Mouse (Mus musculus) monocyte, adult 2 months (primary cell): ENCODE measurements around the gene Upp2.

Experiments used
- DNase-seq, 2 experiments: peaks; one replicate each; pipeline ENCODE4 v3.0.0; 2022; ENCODE audit warnings: low spot score in 2 of 2, low read depth in 1 of 2

Gene Upp2

GRCm38 (mm10) chr2:58748296-58748695 is 181.2 kb downstream of the Upp2 start:
- DNase-seq, result no peak

GRCm38 (mm10) chr2:58752891-58753290 is 185.8 kb downstream of the Upp2 start:
- no peak for DNase-seq

DNA sequence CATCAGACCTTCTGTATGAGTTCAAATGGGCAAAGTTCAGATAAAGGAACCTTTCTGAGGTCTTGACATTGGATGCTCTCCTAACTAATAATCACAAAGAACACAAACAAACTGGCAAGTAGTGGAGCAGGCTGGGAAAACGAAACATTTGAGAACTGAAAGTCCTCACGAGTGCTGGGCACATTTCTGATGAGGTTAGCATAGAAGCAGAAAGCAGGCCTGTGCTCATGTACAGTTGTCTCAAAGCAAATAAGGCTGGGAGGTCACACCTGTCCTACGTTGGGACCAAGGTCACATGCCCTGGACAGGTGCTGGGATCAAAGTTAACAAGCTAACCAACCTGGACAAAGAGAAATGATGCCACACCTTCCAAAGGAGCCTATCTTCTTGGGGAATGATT is 187.6 kb downstream of the Upp2 start:
- no peak for DNase-seq

DNA sequence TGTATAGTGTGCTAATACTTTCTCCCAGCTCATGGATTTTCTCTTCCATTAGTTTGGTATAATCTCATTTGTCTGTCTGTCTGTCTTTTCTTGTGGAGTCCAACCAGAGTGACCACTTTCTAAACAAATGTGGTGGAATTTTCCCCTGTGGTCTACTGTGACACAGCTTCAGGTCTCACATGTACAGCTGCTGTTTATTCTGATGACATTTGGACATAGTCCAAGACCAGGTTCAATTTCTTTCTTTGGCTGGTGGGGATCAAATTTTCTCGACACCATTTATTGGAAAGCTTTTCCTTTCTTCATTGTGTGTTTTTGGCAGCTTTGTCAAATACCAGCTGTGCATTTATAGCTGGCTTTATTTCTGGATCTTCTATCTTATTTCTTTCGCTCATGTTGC is 191.0 kb downstream of the Upp2 start:
- DNase-seq, result no peak

- DNase-seq, result no peak
Measured at GRCm38 (mm10) chr2:58759676-58760075, 192.6 kb downstream of the Upp2 start.

DNA sequence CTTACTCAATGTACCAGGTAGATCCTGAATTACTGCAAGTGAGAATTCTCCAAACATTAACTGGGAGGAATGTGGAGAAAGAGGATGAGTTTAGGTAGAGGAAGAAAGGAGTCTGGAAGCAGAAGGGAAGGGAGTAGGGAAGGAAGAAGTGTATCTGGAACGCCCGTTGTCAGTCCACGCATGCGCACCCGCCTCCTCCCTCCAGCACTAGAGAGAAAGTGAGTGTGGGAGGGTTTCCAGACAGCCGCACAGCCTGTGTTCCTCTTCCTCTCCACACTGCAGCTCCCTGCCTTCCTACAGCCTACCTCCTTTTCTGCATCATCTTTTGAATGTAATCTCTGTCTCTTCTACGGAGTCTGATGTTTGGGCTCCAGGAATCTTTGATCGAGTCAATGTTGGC is 198.0 kb downstream of the Upp2 start:
- DNase-seq, result no peak

- no peak for DNase-seq
Measured at GRCm38 (mm10) chr2:58773833-58774232, 206.7 kb downstream of the Upp2 start.

GRCm38 (mm10) chr2:58778986-58779495 is 211.9 kb downstream of the Upp2 start:
- DNase-seq, result no peak

DNA sequence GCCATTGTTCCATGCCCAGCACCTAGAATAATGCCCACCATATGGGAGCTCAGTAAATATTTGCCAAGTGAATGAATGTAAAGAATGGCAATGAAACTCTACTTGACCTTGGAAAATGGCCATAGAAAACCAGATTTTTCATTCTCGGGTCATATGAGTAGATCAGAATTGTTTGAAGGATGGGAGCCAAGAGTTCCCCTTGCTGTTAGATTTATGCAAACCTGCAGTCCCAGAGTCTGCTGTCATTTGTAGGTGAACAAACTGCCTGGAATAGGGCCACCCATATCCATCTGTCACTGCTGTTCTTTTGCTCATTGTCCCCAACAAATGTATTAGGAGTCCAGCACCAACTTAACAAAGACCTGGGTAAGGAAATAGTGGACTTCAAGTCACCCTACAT is 216.4 kb downstream of the Upp2 start:
- no peak for DNase-seq

- DNase-seq, result no peak
Measured at GRCm38 (mm10) chr2:58786177-58786576, 219.1 kb downstream of the Upp2 start.

DNA sequence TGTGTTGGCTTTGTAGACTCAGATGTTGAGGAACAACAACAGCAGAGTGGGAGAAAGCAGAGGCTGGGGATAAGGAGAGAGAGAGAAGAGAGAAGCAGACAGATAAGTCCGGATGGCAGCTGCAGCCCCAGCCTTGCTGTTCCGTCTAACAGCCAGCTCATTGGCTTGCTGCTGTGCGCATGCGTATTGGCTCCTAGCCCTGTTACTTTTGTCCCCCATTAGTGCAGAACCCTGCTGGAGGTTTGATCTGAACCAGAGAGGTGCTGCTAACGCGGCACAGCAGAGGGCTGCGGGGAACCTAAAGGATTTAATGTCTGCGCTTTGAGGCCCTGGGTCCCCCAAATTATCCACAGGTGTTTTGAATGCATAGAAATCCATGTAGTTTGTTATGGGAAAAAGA is 219.6 kb downstream of the Upp2 start:
- no peak for DNase-seq

DNA sequence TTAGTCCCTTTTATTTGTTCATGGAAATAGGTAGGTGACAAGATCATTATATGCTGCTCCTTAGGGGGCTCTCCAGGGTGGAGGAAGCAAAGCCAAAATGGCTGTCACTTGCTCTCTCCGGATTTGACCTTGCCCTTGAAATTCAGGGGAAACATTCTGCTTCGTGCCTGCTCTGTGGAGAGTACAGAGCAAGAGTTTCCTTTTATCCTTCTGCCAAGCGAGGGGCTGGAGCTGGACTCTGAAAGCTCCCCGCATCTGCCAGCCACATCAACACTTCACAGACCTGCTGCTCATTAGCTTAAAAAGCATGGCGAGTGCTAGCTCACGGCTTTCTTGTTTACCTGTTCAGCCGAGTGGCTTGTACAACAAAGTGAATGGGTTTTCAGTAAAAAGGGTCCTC is 220.3 kb downstream of the Upp2 start:
- DNase-seq, result no peak

DNA sequence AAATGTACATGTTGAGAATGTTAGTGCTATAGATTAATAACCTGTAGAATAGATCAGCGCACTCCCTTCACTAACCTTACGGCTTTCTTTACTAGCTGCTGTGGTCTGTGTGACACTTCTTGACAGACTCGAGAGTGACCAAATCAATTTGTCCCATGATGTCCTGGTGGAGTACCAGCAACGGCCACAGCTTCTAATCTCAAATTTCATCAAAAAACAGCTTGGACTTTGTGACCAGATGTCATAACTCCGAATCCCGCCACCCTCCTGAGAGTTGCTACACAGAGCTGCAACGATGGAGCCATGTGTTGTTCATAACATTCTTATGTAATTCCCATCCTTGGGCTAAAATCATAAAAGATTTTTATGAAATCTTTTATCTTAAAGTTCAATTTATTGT is 222.8 kb downstream of the Upp2 start:
- DNase-seq, result no peak

GRCm38 (mm10) chr2:58790361-58790760 is 223.3 kb downstream of the Upp2 start:
- no peak for DNase-seq

DNA sequence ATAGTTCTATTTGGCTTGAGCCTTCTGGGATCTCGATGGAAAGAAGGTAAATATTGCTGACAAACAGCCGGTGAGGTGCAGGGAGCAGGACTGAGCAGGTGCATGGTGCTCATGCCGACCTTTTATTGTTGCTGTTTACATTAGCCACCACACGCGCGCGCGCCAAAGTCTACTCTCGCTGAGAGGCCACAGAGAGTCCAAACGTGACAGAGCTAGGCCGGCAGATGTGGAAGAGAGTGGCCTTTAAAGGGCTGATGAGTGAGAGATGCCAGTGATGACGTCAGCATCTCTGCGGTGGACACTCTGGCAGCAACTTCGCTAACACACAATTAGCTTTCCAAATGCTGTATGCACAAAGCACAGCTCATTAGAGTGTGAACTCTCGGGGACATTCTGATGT is 227.4 kb downstream of the Upp2 start:
- DNase-seq, result no peak

DNA sequence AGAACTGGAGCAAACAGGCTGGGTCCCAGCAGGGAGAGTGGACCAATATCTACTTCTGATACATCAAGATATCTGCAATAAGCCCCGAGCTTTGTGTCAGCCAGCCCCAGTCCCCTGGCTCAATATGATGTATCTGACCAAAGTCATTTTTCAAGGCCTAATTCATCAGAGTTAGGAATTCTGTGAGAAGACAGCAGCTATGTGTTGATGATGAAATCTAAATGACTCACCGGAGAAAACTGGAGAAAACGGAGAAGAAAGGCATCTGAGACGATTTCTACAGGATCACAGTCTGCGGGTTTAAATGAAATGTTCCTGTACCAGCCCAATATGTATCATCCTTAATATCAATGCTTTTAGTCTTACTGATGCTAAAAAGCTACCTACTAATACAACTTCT is 228.3 kb downstream of the Upp2 start:
- DNase-seq, result no peak

- DNase-seq, result no peak
Measured at GRCm38 (mm10) chr2:58797506-58797905, 230.4 kb downstream of the Upp2 start.

GRCm38 (mm10) chr2:58799126-58799525 is 232.0 kb downstream of the Upp2 start:
- DNase-seq, result no peak

GRCm38 (mm10) chr2:58799623-58800022 is 232.5 kb downstream of the Upp2 start:
- DNase-seq, result no peak

DNA sequence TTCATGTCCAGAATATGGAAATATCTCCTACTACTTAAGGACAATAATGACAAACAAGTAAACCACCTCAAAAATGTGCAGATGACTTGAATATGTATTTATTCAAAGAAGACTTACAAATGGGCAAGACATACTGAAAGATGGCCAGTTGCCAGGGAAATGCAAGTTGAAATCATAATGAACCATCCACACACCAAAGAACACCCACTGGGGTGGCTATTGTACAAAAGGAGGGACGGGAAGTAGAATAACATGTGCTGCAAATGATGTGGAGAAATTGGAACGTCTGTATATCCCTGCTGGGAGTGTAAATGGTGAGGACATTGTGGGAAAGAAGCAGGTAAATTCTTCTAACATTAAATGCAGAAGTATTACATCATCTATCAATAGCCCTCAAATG is 245.8 kb downstream of the Upp2 start:
- no peak for DNase-seq

DNA sequence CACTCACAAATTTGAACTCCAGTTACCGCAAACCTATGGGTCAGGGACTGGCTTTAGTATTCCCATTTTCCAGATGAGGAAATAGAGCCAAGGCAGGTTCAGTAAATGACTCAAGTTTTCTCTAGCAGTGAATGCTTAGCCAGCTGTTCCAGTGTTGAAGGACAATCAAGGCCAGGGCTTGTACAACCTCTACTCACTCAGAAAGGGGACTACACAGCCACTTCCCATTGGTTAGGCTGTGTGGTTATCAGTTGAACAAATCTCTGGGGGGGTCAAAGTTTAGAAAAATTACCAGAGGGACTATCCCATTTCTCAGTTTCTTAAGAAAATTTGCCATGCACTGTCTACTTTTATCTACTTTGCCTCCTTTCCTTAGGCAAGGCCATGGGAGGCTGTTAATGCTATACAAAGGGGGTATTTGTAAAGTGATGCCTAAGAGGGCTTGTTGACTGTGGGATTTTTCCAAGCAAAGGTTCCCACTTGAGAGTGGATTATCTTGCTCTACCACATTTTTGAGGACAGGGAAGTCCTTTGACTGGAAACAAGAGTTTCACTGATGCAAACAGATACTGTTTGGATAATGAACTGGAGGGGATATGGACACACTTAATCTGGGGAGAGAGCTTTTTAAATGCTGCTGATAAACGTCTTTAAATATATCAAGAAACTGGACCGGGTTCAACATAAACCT is 262.0 kb downstream of the Upp2 start:
- no peak for DNase-seq

DNA sequence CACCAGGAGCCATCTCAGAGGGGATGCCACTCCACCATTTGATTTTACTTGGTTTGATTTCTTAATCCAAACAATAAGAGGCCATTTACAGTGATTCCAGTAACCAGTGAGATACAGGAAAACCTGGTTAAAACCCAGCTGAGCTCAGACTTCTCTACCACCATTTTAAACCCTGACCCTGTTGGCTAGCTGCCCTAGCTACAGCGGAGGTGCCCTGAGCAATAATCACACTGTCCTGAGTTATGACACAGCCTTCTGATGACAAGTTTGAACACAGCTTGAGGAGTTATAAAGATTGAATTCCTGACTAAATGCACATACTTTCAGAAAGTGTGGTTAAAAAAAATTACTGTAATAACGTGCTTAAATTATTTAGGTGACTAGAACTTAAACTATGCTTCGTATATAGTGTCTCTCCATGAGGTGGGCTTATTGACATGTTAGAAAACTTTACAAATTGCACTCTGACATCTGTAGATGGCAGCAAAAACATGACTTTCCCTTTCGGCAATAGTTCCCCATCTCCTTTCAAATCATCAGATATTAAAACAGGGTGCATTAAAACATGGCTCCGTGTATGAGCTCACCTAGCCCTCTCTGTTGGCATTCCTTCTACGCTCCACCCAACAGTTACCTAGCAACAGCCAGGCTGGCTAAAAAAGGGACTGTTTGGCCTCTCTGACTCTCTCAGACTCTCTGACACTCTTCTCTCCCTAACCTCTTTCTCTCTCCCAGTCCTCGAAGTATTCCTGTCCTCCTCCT is 263.1 kb downstream of the Upp2 start:
- DNase-seq, result no peak
